Mouse (Mus musculus) hindbrain, embryonic 13.5 days (tissue): ENCODE data around the gene Zhx3. TPM values are rescaled to one million over a fixed set of nuclear protein-coding genes. Genes with fewer than 3 reads are reported as not detected.

ENCODE experiments used
- ATAC-seq: fragments of 200-750 bp; cut with Nextera tagmentation; 2 replicates; pipeline ENCODE4 v1.8.0; 2017; ENCODE audit warnings: moderate TSS enrichment; ENCODE audit not compliant: low FRiP score
- H3K27ac ChIP-seq: fragments of 300-500 bp; sonication (generic); 2 replicates; pipeline ENCODE4 v1.5.1; 2015; ENCODE audit warnings: inconsistent platforms, mild to moderate bottlenecking, moderate library complexity
- H3K27me3 ChIP-seq: fragments of 300-500 bp; sonication (generic); 2 replicates; pipeline ENCODE4 v1.6.1; 2015; ENCODE audit warnings: mild to moderate bottlenecking, inconsistent platforms
- H3K36me3 ChIP-seq: fragments of 300-500 bp; sonication (generic); 2 replicates; pipeline ENCODE4 v1.6.1; 2015; ENCODE audit warnings: mild to moderate bottlenecking, inconsistent platforms
- H3K4me1 ChIP-seq: fragments of 300-500 bp; sonication (generic); replicated peaks from 2 replicates; pipeline ENCODE4 v1.6.1; 2015; ENCODE audit warnings: inconsistent platforms
- H3K4me2 ChIP-seq: fragments of 300-500 bp; sonication (generic); 2 replicates; pipeline ENCODE4 v1.6.1; 2015; ENCODE audit warnings: inconsistent platforms, mild to moderate bottlenecking, moderate library complexity
- H3K4me3 ChIP-seq: fragments of 300-500 bp; sonication (generic); 2 replicates; pipeline ENCODE4 v1.5.1; 2015; ENCODE audit warnings: mild to moderate bottlenecking, inconsistent platforms
- H3K9ac ChIP-seq: fragments of 300-500 bp; sonication (generic); 2 replicates; pipeline ENCODE4 v1.6.1; 2015; ENCODE audit warnings: mild to moderate bottlenecking, inconsistent platforms
- H3K9me3 ChIP-seq: fragments of 300-500 bp; sonication (generic); 2 replicates; pipeline ENCODE4 v1.6.1; 2016; ENCODE audit warnings: inconsistent platforms
- WGBS: fragments of 180-500 bp; shearing (Covaris S2); methylation state at CpG from one replicate; pipeline ENCODE4 v1.1.7; 2015; 5-methylcytosine and 5-hydroxymethylcytosine counted together
- polyA plus RNA-seq: library from polyadenylated mRNA; unstranded; fragments of >200 nt; fragmentation: Nextera tagmentation; extraction: Ambion mirVana; gene quantifications from 2 replicates; pipeline ENCODE4 v1.2.1, GENCODE M21; 2015

The Zhx3 gene
- polyA plus RNA-seq, 1 experiment from 2014 or later: 16.9 TPM

- peaks cover 73% of the 10 kb centered on the region for H3K36me3 ChIP-seq
- H3K4me2 ChIP-seq: no peak overlapping the region
- no peak overlapping the region for H3K4me3 ChIP-seq
- no peak for ATAC-seq
- H3K9ac ChIP-seq: no peak overlapping the region
- H3K27ac ChIP-seq: no peak overlapping the region
- no peaks in the 10 kb centered on the region for H3K9me3 ChIP-seq
- no peaks in the 10 kb centered on the region for H3K4me1 ChIP-seq
- no peaks in the 10 kb centered on the region for H3K27me3 ChIP-seq
Measured at GRCm38 (mm10) chr2:160702824-160703223, 170.0 kb downstream of the Zhx3 start.

- peaks cover 68% of the 10 kb centered on the region for H3K36me3 ChIP-seq
Measured at GRCm38 (mm10) chr2:160701603-160702002, 171.2 kb downstream of the Zhx3 start.

GRCm38 (mm10) chr2:160700271-160700670, 172.5 kb downstream of the Zhx3 start:
- no peak for ATAC-seq
- 83% methylated on average over 5 of the region's 5 CpGs for WGBS
- Histone ChIP-seq H3K27ac (no peak overlapping the region), H3K27me3 (no peaks in the 10 kb centered on the region), H3K4me3 (no peak overlapping the region), H3K4me1 (no peaks in the 10 kb centered on the region), H3K4me2 (no peak overlapping the region), H3K36me3 (peaks cover 61% of the 10 kb centered on the region), H3K9ac (no peak overlapping the region), H3K9me3 (no peaks in the 10 kb centered on the region)

More at GRCm38 (mm10) chr2:160701603-160702002, 171.2 kb downstream of the Zhx3 start:
- 85% methylated on average over 3 of the region's 3 CpGs for WGBS
- Histone ChIP-seq H3K4me2 (no peak overlapping the region), H3K27me3 (no peaks in the 10 kb centered on the region), H3K9me3 (no peaks in the 10 kb centered on the region), H3K27ac (no peak overlapping the region), H3K4me3 (no peak overlapping the region), H3K9ac (no peak overlapping the region), H3K4me1 (no peaks in the 10 kb centered on the region)
- ATAC-seq: no peak

Other genes with a start within 250 kb of the Zhx3 start
- gene Top1, start 227.1 kb downstream of the Zhx3 start, polyA plus RNA-seq: 98.4 and 98.6 TPM in 2 replicates
- gene Plcg1, start 141.7 kb downstream of the Zhx3 start, polyA plus RNA-seq: 67.9 and 68.8 TPM in 2 replicates
- 0.44 and 0.49 TPM in 2 replicates for gene Lpin3, start 7.7 kb upstream of the Zhx3 start, polyA plus RNA-seq
- 0.90 and 1.6 TPM in 2 replicates for gene Emilin3, start 39.3 kb upstream of the Zhx3 start, polyA plus RNA-seq
- gene Chd6, start 236.1 kb upstream of the Zhx3 start, polyA plus RNA-seq: 38.5 and 40.2 TPM in 2 replicates